In the genomic region with DNA sequence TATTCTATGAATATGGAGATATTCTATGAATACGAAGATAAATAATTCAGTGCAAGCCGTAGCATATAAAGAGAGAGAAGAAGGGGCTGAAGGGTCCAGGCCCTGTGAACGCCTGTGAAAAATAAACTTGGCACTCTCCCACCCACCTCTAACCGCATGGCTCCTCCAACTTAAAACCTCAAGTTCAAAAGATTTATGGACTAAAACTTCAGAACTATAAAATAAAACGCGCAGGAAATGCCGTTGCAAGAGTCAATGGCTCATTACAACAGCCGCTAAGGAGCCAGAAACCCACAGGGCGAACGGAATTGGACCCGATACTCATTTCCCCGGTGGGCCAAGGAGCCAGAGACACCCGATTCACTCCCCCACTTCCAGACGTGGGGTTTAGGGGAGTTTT, we compare ENCODE assay signal across 19 mouse cellular contexts.
DNase-seq lines count a peak whose midpoint lies in the region; ATAC-seq and TF ChIP-seq lines count a peak whose summit lies in the region.
"Had no signal": no experiment of that assay in that cellular context is flagged by ENCODE, and none has a peak within 500 bp of the region (broad histone marks: within the 10 kb centered on the region; RNA-seq: fewer than 3 reads in every experiment).

No protein-coding gene starts in this region.

- H3K9me3 ChIP-seq in intestine, embryonic 14.5 days (ENCODE audit: control insufficient read depth, low read length): no peaks in the 10 kb centered on the region
- no peaks in the 10 kb centered on the region for H3K9me3 ChIP-seq in intestine, postnatal 0 days (ENCODE audit: control insufficient read depth)
- H3K9me3 ChIP-seq: midbrain, embryonic 15.5 days; neural tube, embryonic 13.5 days had no signal

- H3K4me2 ChIP-seq in intestine, embryonic 14.5 days (ENCODE audit: low read length): peak overlapping the region; percentile 2; the same call in 1 of the 2 replicates
- no peak overlapping the region for H3K4me2 ChIP-seq in intestine, postnatal 0 days (replicated peaks; ENCODE audit: low read depth)
- H3K4me2 ChIP-seq: midbrain, embryonic 15.5 days; neural tube, embryonic 13.5 days had no signal

- WGBS in intestine, embryonic 14.5 days: 57% methylated on average over 14 of the region's 14 CpGs
- WGBS in intestine, postnatal 0 days: 64% methylated on average over 14 of the region's 14 CpGs
- 8% methylated on average over 14 of the region's 14 CpGs for WGBS in thymus, adult 2 months

- H3K27ac ChIP-seq in intestine, embryonic 14.5 days (ENCODE audit: low read depth): no peak overlapping the region
- no peak overlapping the region for H3K27ac ChIP-seq in intestine, postnatal 0 days (ENCODE audit: low read depth, low read length)
- peak overlapping the region; percentile 56; the same call in 1 of the 2 replicates for H3K27ac ChIP-seq in thymus, adult 2 months (ENCODE audit: control insufficient read depth, insufficient read depth, low read length)
- H3K27ac ChIP-seq: midbrain, embryonic 15.5 days; neural tube, embryonic 13.5 days had no signal

- ATAC-seq in intestine, embryonic 14.5 days (replicated peaks; ENCODE audit: low FRiP score, low TSS enrichment, low read depth): no peak
- ATAC-seq in intestine, postnatal 0 days: no peak
- peak; percentile 15; the same call in 1 of the 2 replicates for ATAC-seq in common myeloid progenitor, adult 5-6 weeks (replicated peaks; ENCODE audit: low read depth, poor library complexity, severe bottlenecking)
- ATAC-seq: forebrain, embryonic 14.5 days; midbrain, embryonic 15.5 days had no signal

- no peak overlapping the region for H3K9ac ChIP-seq in intestine, embryonic 14.5 days (ENCODE audit: low read length)
- H3K9ac ChIP-seq in intestine, postnatal 0 days (ENCODE audit: low read depth, low read length): no peak overlapping the region
- H3K9ac ChIP-seq: midbrain, embryonic 15.5 days; neural tube, embryonic 13.5 days had no signal

- no peak for TF ChIP-seq POLR2A in thymus, adult 2 months (IDR thresholded peaks at IDR 0.05; ENCODE audit: control insufficient read depth, extremely low read depth, insufficient read depth, low read length, poor library complexity)

- no peaks in the 10 kb centered on the region for H3K27me3 ChIP-seq in intestine, embryonic 14.5 days (replicated peaks; ENCODE audit: control insufficient read depth, insufficient read depth, low read length)
- H3K27me3 ChIP-seq in intestine, postnatal 0 days (replicated peaks; ENCODE audit: control insufficient read depth, insufficient read depth, low read length): no peaks in the 10 kb centered on the region
- H3K27me3 ChIP-seq in thymus, adult 2 months (ENCODE audit: control insufficient read depth, insufficient read depth, low read length): no peaks in the 10 kb centered on the region
- H3K27me3 ChIP-seq: midbrain, embryonic 15.5 days; neural tube, embryonic 13.5 days had no signal

- DNase-seq in intestine, embryonic 14.5 days (ENCODE audit: low spot score): no peak
- DNase-seq in thymus, adult 2 months: no peak
- DNase-seq in thymus, postnatal 10 days (ENCODE audit: low spot score in 2 of 2): no peak
- DNase-seq in naive thymus-derived CD4-positive, alpha-beta T cell, adult 2 months (ENCODE audit: low read depth): peak; percentile 57
- DNase-seq in spleen, postnatal 36 days (ENCODE audit: low spot score in 2 of 2): no peak
- DNase-seq: adrenal gland, adult 2 months; cerebellum, adult 18-20 months; gastrocnemius, adult 2 months; heart, adult 18-20 months; heart, postnatal 14 days; kidney, adult 11 months; lung, adult 2 months; right cerebral cortex, postnatal 4 days; thymus, adult 18-20 months had no signal

- no peak overlapping the region for H3K4me3 ChIP-seq in intestine, embryonic 14.5 days (ENCODE audit: low read depth, low read length)
- no peak overlapping the region for H3K4me3 ChIP-seq in intestine, postnatal 0 days (ENCODE audit: low read depth, low read length)
- no peak overlapping the region for H3K4me3 ChIP-seq in thymus, adult 2 months (ENCODE audit: control insufficient read depth, insufficient read depth, low read length)
- H3K4me3 ChIP-seq: gastrocnemius, adult 2 months; midbrain, embryonic 15.5 days; neural tube, embryonic 13.5 days had no signal

- peaks cover 40% of the 10 kb centered on the region for H3K4me1 ChIP-seq in intestine, embryonic 14.5 days (replicated peaks; ENCODE audit: control insufficient read depth, insufficient read depth, low read length)
- H3K4me1 ChIP-seq in intestine, postnatal 0 days (replicated peaks; ENCODE audit: control insufficient read depth, insufficient read depth, low read length): peaks cover 13% of the 10 kb centered on the region; the same call in 1 of the 2 replicates
- peaks cover 78% of the 10 kb centered on the region for H3K4me1 ChIP-seq in thymus, adult 2 months (replicated peaks; ENCODE audit: control insufficient read depth, insufficient read depth, low read length)

- no peaks in the 10 kb centered on the region for H3K36me3 ChIP-seq in intestine, embryonic 14.5 days (ENCODE audit: control insufficient read depth, insufficient read depth, low read length)
- no peaks in the 10 kb centered on the region for H3K36me3 ChIP-seq in intestine, postnatal 0 days (ENCODE audit: control insufficient read depth, insufficient read depth)
- no peaks in the 10 kb centered on the region for H3K36me3 ChIP-seq in thymus, adult 2 months (ENCODE audit: control insufficient read depth, insufficient read depth, low read length)
- H3K36me3 ChIP-seq: midbrain, embryonic 15.5 days; neural tube, embryonic 13.5 days had no signal

- TF ChIP-seq CTCF in intestine, postnatal 0 days (IDR thresholded peaks at IDR 0.05; ENCODE audit: low read depth): no peak
- TF ChIP-seq CTCF in thymus, adult 2 months (IDR thresholded peaks at IDR 0.05; ENCODE audit: borderline replicate concordance, control insufficient read depth, extremely low read depth, insufficient read depth, low read length, poor library complexity): no peak
